Mouse (Mus musculus) right cerebral cortex, adult 18-20 months (tissue): ENCODE data around the gene H2-T22.

Experiments
- DNase-seq: peaks from one replicate; pipeline ENCODE4 v3.0.0; 2022; ENCODE audit warnings: mixed read lengths

The H2-T22 gene

DNA sequence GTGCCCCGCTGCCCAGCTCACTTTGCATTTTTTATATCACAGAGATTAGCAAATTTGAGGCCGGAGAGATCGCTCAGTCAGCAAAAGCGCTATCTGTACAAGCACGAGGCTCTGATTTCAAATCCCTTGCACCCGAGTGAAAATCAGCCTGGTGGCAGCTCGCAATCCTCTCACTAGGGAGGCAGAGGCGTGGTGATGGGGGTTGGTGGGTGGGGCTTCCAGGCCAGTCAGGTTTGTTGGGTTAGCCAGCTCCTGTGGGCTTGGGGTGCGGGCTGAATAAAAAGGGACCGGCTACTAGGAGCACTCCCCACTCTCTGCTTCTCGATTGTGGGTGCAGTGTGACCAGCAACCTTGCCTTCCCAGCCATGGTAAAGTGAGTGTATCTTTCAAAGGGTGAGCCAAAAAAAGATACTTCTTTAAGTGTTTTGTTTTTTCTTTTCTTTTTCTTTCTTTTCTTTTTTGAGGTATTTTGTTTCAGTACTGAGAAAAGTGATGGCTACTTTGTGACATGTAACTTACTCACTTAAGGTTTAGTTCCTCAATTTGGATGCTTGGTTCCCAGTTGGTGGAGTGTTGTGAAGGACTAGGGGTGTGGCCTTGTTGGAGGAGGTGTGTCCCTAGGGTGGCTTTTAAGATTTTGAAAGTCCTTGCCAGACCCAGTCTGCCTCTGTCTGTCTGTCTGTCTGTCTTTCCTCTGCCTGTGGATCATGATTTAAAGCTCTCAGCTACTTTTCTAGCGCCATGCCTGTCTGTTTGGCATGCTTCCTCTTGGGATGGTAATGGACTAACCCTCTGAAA is 44.6 kb downstream of the H2-T22 start:
- no peak for DNase-seq

DNA sequence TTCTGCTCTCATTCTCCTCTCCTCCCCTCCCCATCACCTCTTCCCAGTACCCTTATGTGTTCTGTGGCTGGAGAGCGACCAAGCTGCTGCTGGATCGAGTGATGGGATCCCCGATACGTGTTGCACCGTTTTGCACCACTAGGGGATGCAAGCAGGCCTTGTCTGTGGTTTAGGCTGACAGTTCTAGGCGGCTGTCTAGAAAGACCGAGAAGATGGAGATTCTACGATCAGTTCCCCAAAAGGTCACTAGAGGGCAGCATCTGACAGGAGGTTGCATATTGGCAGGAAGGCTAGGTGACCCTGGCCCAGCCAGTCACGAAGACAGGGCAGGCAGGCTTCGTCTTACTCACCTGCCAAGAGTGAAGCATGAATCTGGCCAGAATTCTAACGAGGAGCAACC is 45.6 kb downstream of the H2-T22 start:
- peak; percentile 93 for DNase-seq

DNA sequence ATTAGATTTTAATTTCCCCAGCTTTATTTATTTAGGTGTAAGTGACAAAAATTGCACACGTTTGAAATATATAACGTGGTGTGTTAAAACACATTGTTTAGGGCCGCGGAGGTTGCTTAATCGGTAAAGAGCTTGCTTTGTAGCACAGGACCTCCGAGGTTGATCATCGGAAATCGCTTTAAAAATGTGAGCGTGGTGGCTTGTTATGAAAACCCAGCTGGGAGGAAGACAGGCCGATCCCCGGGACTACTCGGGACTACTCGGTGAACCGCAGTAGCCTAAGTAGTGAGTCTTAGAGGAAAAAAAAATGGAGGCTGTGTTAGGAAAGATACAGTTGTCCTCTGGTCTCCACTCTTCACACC is 47.7 kb downstream of the H2-T22 start:
- no peak for DNase-seq

DNA sequence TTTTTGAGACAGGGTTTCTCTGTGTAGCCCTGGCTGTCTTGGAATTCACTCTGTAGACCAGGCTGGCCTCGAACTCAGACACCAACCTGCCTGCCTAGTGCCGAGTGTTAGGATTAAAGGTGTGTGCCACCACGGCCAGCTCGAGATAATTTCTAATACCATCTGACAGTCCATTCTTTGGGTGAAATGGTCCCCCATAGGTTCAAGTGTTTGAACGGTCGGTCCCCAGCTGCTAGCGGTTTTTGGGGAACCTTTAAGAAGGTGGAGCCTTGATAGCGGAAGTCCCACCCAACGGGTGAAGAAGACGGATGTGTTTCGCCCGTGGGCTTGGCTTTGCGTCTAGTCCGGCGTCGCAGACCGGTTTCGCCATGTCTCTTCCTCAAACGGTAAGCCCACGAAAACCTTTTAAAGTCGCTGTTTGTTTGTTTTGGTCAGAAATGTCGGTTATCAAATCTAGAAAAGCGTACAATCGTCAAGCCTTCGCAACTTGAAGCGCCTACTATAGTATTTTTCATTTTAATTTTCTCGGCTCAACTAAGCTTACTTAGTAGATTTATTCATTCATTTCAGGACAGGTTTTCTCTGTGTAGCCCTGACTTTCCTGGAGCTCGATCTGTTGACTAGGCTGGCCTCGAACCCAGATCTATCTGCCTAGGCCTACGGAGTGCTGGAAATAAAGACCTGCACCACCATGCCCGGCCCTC is 48.2 kb downstream of the H2-T22 start:
- peak; percentile 86 for DNase-seq

DNA sequence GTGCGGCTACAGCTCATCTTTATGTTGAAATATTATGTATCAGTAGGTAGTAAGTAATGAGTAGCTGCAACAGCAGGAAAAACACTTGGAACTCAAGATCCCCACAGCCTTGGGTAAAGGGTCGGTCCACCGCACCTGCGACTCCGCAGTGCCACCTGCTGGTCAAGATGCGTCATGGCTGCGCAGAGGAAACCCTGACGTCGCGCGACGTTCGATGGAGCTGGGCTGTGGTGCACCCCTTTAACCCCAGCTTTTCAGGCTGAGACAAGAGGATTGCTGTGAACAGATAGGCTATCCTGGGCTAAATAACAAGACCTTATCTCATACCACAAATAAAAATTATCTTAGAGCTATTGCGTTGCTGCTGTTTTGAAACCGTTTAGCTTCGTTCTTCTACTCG is 48.9 kb downstream of the H2-T22 start:
- DNase-seq, result peak; percentile 81

DNA sequence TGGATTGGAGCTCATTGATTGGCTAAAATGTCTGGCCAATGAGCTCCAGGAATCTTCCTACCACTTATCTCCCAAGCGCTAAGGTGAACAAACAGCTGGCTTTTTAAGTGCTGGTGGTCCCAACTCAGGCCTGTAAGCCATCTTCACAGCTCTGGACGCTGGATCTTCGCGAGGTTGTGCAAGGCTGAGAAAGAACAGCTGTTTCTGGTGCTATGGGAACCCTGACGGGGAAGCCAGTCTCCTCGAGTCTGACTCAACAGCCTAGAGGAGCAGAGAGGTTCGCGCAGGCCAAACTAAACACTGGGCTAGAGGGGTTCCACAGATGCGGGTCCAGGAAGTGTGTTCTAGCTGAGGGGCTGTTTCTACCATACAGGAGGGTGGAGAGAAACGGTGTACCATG is 50.8 kb downstream of the H2-T22 start:
- no peak for DNase-seq
